Mouse (Mus musculus): ENCODE measurements around the gene Hmg20b. TPM values are rescaled to one million over a fixed set of nuclear protein-coding genes. Genes with fewer than 3 reads are reported as not detected.

Gene Hmg20b
- total and polyA plus RNA-seq, 2 experiments from 2014 or later: 80.7 to 92.3 TPM

- peaks cover 13% of the 10 kb centered on the region; the same call in 1 of the 2 replicates for H3K4me1 ChIP-seq (ENCODE audit: control insufficient read depth, insufficient read depth)
- H3K9me3 ChIP-seq (replicated peaks; ENCODE audit: control insufficient read depth, low read length): no peaks in the 10 kb centered on the region
- DNase-seq (ENCODE audit: low spot score) (no peak), ATAC-seq (ENCODE audit: insufficient read depth, low read depth) (no peak)
- no peak overlapping the region for H3K4me3 ChIP-seq (ENCODE audit: low read depth, low read length)
- peaks cover 72% of the 10 kb centered on the region for H3K36me3 ChIP-seq (replicated peaks; ENCODE audit: control insufficient read depth, insufficient read depth, low read length)
- WGBS: 86% methylated on average over 16 of the region's 16 CpGs
- no peak overlapping the region for H3K9ac ChIP-seq (replicated peaks; ENCODE audit: low read depth, low read length)
- H3K4me2 ChIP-seq (ENCODE audit: low read depth, low read length): no peak overlapping the region
- TF ChIP-seq EP300 (IDR thresholded peaks at IDR 0.05; ENCODE audit: low read depth) (no peak), CTCF (IDR thresholded peaks at IDR 0.05; ENCODE audit: low read depth) (no peak)
- no peaks in the 10 kb centered on the region for H3K27me3 ChIP-seq (ENCODE audit: control insufficient read depth, insufficient read depth, low read length)
- H3K27ac ChIP-seq (ENCODE audit: low read depth): no peak overlapping the region
Observed at GRCm38 (mm10) chr10:81315587-81315986, 34.7 kb downstream of the Hmg20b start.

GRCm38 (mm10) chr10:81314201-81314600 lies 36.1 kb downstream of the Hmg20b start:
- H3K27me3 ChIP-seq (ENCODE audit: control insufficient read depth, insufficient read depth, low read length): no peaks in the 10 kb centered on the region
- DNase-seq (ENCODE audit: low spot score) (no peak), ATAC-seq (ENCODE audit: insufficient read depth, low read depth) (no peak)
- no peak overlapping the region for H3K27ac ChIP-seq (ENCODE audit: low read depth)
- H3K4me1 ChIP-seq (ENCODE audit: control insufficient read depth, insufficient read depth): peaks cover 6% of the 10 kb centered on the region; the same call in 1 of the 2 replicates
- no peak overlapping the region for H3K4me2 ChIP-seq (ENCODE audit: low read depth, low read length)
- no peaks in the 10 kb centered on the region for H3K9me3 ChIP-seq (replicated peaks; ENCODE audit: control insufficient read depth, low read length)
- no peak overlapping the region for H3K9ac ChIP-seq (replicated peaks; ENCODE audit: low read depth, low read length)
- TF ChIP-seq EP300 (IDR thresholded peaks at IDR 0.05; ENCODE audit: low read depth): no peak
- no peak for TF ChIP-seq CTCF (IDR thresholded peaks at IDR 0.05; ENCODE audit: low read depth)
- H3K36me3 ChIP-seq (replicated peaks; ENCODE audit: control insufficient read depth, insufficient read depth, low read length): peaks cover 83% of the 10 kb centered on the region
- H3K4me3 ChIP-seq (ENCODE audit: low read depth, low read length): no peak overlapping the region
- 78% methylated on average over 7 of the region's 7 CpGs for WGBS

- no peak overlapping the region for H3K9ac ChIP-seq (replicated peaks; ENCODE audit: low read depth, low read length)
- no peaks in the 10 kb centered on the region; the same call in 1 of the 2 replicates for H3K4me1 ChIP-seq (ENCODE audit: control insufficient read depth, insufficient read depth)
- H3K4me3 ChIP-seq (ENCODE audit: low read depth, low read length): no peak overlapping the region
- 89% methylated on average over 13 of the region's 13 CpGs for WGBS
- H3K27me3 ChIP-seq (ENCODE audit: control insufficient read depth, insufficient read depth, low read length): no peaks in the 10 kb centered on the region
- peaks cover 86% of the 10 kb centered on the region for H3K36me3 ChIP-seq (replicated peaks; ENCODE audit: control insufficient read depth, insufficient read depth, low read length)
- H3K9me3 ChIP-seq (replicated peaks; ENCODE audit: control insufficient read depth, low read length): no peaks in the 10 kb centered on the region
- no peak overlapping the region for H3K4me2 ChIP-seq (ENCODE audit: low read depth, low read length)
- TF ChIP-seq CTCF (IDR thresholded peaks at IDR 0.05; ENCODE audit: low read depth): no peak
- TF ChIP-seq EP300 (IDR thresholded peaks at IDR 0.05; ENCODE audit: low read depth): no peak
- ATAC-seq (ENCODE audit: insufficient read depth, low read depth) (no peak), DNase-seq (ENCODE audit: low spot score) (no peak)
- H3K27ac ChIP-seq (ENCODE audit: low read depth): no peak overlapping the region
Observed at GRCm38 (mm10) chr10:81313581-81313980, 36.7 kb downstream of the Hmg20b start.

GRCm38 (mm10) chr10:81309571-81309970 lies 40.7 kb downstream of the Hmg20b start:
- no peaks in the 10 kb centered on the region for H3K9me3 ChIP-seq (replicated peaks; ENCODE audit: control insufficient read depth, low read length)
- H3K9ac ChIP-seq (replicated peaks; ENCODE audit: low read depth, low read length): no peak overlapping the region
- WGBS: 89% methylated on average over 5 of the region's 5 CpGs
- peaks cover 87% of the 10 kb centered on the region for H3K36me3 ChIP-seq (replicated peaks; ENCODE audit: control insufficient read depth, insufficient read depth, low read length)
- TF ChIP-seq CTCF (IDR thresholded peaks at IDR 0.05; ENCODE audit: low read depth): no peak
- TF ChIP-seq EP300 (IDR thresholded peaks at IDR 0.05; ENCODE audit: low read depth): no peak
- H3K27me3 ChIP-seq (ENCODE audit: control insufficient read depth, insufficient read depth, low read length): no peaks in the 10 kb centered on the region
- H3K27ac ChIP-seq (ENCODE audit: low read depth): no peak overlapping the region
- H3K4me3 ChIP-seq (ENCODE audit: low read depth, low read length): no peak overlapping the region
- ATAC-seq (ENCODE audit: insufficient read depth, low read depth) (no peak), DNase-seq (ENCODE audit: low spot score) (no peak)
- no peak overlapping the region for H3K4me2 ChIP-seq (ENCODE audit: low read depth, low read length)
- no peaks in the 10 kb centered on the region for H3K4me1 ChIP-seq (ENCODE audit: control insufficient read depth, insufficient read depth)

- H3K4me3 ChIP-seq (ENCODE audit: low read depth, low read length): no peak overlapping the region
- H3K27ac ChIP-seq (ENCODE audit: low read depth): no peak overlapping the region
- H3K4me1 ChIP-seq (ENCODE audit: control insufficient read depth, insufficient read depth): peaks cover 15% of the 10 kb centered on the region
- no peaks in the 10 kb centered on the region for H3K27me3 ChIP-seq (ENCODE audit: control insufficient read depth, insufficient read depth, low read length)
- TF ChIP-seq EP300 (IDR thresholded peaks at IDR 0.05; ENCODE audit: low read depth) (no peak), CTCF (IDR thresholded peaks at IDR 0.05; ENCODE audit: low read depth) (no peak)
- no peak overlapping the region for H3K9ac ChIP-seq (replicated peaks; ENCODE audit: low read depth, low read length)
- H3K36me3 ChIP-seq (replicated peaks; ENCODE audit: control insufficient read depth, insufficient read depth, low read length): peaks cover 62% of the 10 kb centered on the region
- H3K9me3 ChIP-seq (replicated peaks; ENCODE audit: control insufficient read depth, low read length): no peaks in the 10 kb centered on the region
- 90% methylated on average over 21 of the region's 21 CpGs for WGBS
- no peak overlapping the region for H3K4me2 ChIP-seq (ENCODE audit: low read depth, low read length)
- DNase-seq (ENCODE audit: low spot score) (no peak), ATAC-seq (ENCODE audit: insufficient read depth, low read depth) (no peak)
Observed at GRCm38 (mm10) chr10:81306837-81307682, 43.2 kb downstream of the Hmg20b start.

Data from heart, postnatal 0 days (tissue).